Mouse (Mus musculus) lung, embryonic 14.5 days (tissue): ENCODE results near the gene Dapl1. TPM values are rescaled to one million over a fixed set of nuclear protein-coding genes. Genes with fewer than 3 reads are reported as not detected.

Source experiments
- ATAC-seq: fragments of 200-750 bp; cut with Nextera tagmentation; 2 replicates; pipeline ENCODE4 v1.8.0; 2017; ENCODE audit warnings: mild to moderate bottlenecking, moderate TSS enrichment, moderate library complexity; ENCODE audit not compliant: insufficient read depth
- DNase-seq: peaks from one replicate; pipeline ENCODE4 v3.0.0-alpha.2; 2015
- H3K27ac ChIP-seq: fragments of 300-500 bp; sonication (generic); 2 replicates; pipeline ENCODE4 v1.5.1; 2014; ENCODE audit warnings: low read depth, mild to moderate bottlenecking, moderate library complexity
- H3K27me3 ChIP-seq: fragments of 300-500 bp; sonication (generic); 2 replicates; pipeline ENCODE4 v1.6.1; 2014; ENCODE audit warnings: low read length, control low read depth; ENCODE audit not compliant: insufficient read depth
- H3K36me3 ChIP-seq: fragments of 300-500 bp; sonication (generic); 2 replicates; pipeline ENCODE4 v1.6.1; 2014; ENCODE audit warnings: control low read depth; ENCODE audit not compliant: insufficient read depth
- H3K4me1 ChIP-seq: fragments of 300-500 bp; sonication (generic); 2 replicates; pipeline ENCODE4 v1.6.1; 2014; ENCODE audit warnings: antibody characterized with exemption, control low read depth; ENCODE audit not compliant: insufficient read depth
- H3K4me2 ChIP-seq: fragments of 300-500 bp; sonication (generic); 2 replicates; pipeline ENCODE4 v1.6.1; 2014; ENCODE audit warnings: mild to moderate bottlenecking
- H3K4me3 ChIP-seq: fragments of 300-500 bp; sonication (generic); 2 replicates; pipeline ENCODE4 v1.5.1; 2014; ENCODE audit warnings: low read depth, low read length
- H3K9ac ChIP-seq: fragments of 300-500 bp; sonication (generic); 2 replicates; pipeline ENCODE4 v1.6.1; 2014
- H3K9me3 ChIP-seq: fragments of 300-500 bp; sonication (generic); 2 replicates; pipeline ENCODE4 v1.6.1; 2016; ENCODE audit warnings: low read depth, low read length, control low read depth
- CTCF ChIP-seq: IDR thresholded peaks from 2 replicates; pipeline ENCODE4 v1.5.1; 2016; ENCODE audit warnings: antibody characterized with exemption, low read depth
- WGBS: fragments of 180-500 bp; shearing (Covaris S2); extraction: QIAGEN DNeasy Blood & Tissue Kit; methylation state at CpG from one replicate; pipeline ENCODE4 v1.1.7; 2014; 5-methylcytosine and 5-hydroxymethylcytosine counted together
- polyA plus RNA-seq: library from polyadenylated mRNA; unstranded; fragments of >200 nt; fragmentation: Nextera tagmentation; extraction: Ambion mirVana; gene quantifications from 2 replicates; pipeline ENCODE4 v1.2.1, GENCODE M21; 2014

Gene Dapl1
- polyA plus RNA-seq, 1 experiment from 2014 or later = 2.0 TPM

DNA sequence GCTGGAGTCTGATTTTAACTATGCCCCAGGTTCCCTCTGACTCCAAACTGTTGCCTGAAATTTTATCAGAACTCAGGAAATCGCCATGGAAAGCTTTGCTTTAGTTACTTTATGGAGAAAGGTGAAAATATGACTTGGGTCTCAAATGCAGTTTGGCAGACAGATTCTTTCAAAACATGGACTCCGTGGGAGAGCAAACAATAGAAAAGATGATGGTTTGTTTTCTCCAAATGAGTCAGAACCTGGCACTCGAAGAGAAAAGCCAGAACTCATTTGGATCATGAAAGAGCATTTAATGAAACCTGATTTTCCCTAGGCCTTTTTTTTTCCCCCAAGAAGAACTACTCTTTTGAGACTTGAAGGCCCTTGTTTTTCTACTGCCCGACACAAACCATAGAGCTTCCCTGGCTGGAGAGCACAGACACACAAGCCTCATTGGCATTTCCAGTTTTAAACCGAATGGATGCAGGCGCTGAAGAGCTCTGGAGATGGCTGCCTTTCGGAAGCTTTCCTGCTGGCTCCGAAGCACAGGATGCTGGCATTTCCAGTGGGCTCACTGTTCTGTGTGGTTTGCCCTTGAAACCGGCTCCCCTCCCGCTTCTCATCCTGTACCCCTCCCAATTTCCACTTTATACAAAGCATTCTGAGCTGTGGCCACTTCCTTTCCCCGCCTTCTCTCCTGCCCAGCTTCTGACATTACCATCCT is 14.0 kb upstream of the Dapl1 start:
- H3K27me3 ChIP-seq = no peaks in the 10 kb centered on the region
- no peaks in the 10 kb centered on the region for H3K36me3 ChIP-seq
- 0 out of 2 replicates have a peak, but pooled peaks cover 2% of the 10 kb centered on the region for H3K4me1 ChIP-seq
- TF ChIP-seq CTCF = no peak
- no peak overlapping the region for H3K9ac ChIP-seq
- H3K27ac ChIP-seq = peak overlapping the region; percentile 78
- no peaks in the 10 kb centered on the region for H3K9me3 ChIP-seq
- WGBS = 53% methylated on average over 11 of the region's 11 CpGs
- no peak overlapping the region for H3K4me3 ChIP-seq
- DNase-seq (peak; percentile 58), ATAC-seq (peak; percentile 35; the same call in 1 of the 2 replicates)
- H3K4me2 ChIP-seq = peak overlapping the region; percentile 5; the same call in 1 of the 2 replicates

DNA sequence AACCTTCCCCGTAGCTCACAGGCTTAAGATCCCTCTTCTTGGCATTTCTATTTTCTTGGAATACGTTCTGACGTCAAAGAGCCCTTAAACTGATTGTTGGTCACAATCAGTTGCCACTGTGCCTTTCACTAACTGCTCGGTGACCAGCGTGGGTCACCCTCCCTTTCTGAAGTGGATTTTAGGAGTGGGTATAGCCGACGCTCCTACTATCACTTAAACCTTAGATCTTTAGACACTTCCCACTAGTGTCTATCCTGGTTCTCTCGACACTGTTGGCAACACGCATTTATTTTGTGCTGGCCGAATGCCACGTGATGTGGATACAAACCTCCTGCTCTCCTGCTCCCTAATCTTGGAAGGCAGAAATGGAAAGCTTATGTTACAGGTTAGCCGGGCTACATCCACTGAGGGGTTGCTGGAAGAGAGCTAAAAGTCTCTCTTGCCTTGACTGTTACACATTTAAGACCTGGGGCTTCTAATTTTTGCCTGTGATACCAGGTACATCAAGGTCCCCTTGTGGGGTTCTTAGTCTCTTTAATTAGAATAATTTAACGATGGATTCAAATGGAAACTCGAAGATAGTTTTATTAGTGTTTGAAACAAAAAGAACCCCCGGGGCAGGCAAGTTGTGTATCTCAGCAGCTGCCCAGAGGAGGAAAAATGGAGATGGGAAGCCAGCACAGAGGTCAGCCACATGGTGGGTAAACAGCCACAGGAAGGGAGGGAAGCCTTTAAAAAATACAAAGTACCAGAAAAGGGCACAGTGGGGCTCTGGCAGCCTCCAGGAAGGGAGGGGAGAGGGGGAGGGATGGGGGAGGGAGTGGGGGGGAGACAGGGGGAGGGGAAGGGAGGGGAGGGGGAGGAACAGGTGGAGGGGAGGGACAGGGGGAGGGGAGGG is 13.2 kb upstream of the Dapl1 start:
- Histone ChIP-seq H3K4me2 (no peak overlapping the region; the same call in 1 of the 2 replicates), H3K4me1 (0 out of 2 replicates have a peak, but pooled peaks cover 2% of the 10 kb centered on the region), H3K27me3 (no peaks in the 10 kb centered on the region), H3K4me3 (no peak overlapping the region), H3K9ac (no peak overlapping the region), H3K27ac (peak overlapping the region; percentile 78; the same call in 1 of the 2 replicates), H3K9me3 (no peaks in the 10 kb centered on the region), H3K36me3 (no peaks in the 10 kb centered on the region)
- DNase-seq (peak; percentile 34), ATAC-seq (0 out of 2 replicates have a peak, but pooled peaks have one; percentile 58)
- no peak for TF ChIP-seq CTCF
- 31% methylated on average over 15 of the region's 15 CpGs for WGBS

DNA sequence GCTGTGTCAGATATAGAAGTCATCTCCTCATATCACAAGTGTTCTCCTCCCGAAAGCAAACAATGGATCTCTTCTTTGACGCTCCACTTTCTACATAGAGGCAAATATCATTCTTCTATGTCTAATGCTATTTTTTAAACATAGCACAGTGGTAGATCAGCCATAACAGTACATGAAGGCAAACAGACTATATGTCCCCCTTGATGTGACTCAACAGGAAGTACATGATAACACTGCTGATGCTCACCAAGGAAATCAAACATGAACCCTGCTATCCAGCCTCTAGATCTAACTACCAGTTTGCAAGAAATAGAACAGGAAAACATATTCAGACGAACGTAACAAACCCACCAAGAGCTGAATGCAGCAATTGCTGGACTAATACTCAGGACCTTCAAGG is 10.1 kb upstream of the Dapl1 start:
- Histone ChIP-seq H3K9ac (no peak overlapping the region), H3K27me3 (no peaks in the 10 kb centered on the region), H3K4me3 (no peak overlapping the region), H3K4me2 (no peak overlapping the region), H3K27ac (no peak overlapping the region), H3K36me3 (no peaks in the 10 kb centered on the region), H3K4me1 (0 out of 2 replicates have a peak, but pooled peaks cover 2% of the 10 kb centered on the region), H3K9me3 (no peaks in the 10 kb centered on the region)
- DNase-seq (no peak), ATAC-seq (no peak)
- TF ChIP-seq CTCF = no peak
- 78% methylated on average over 4 of the region's 4 CpGs for WGBS

DNA sequence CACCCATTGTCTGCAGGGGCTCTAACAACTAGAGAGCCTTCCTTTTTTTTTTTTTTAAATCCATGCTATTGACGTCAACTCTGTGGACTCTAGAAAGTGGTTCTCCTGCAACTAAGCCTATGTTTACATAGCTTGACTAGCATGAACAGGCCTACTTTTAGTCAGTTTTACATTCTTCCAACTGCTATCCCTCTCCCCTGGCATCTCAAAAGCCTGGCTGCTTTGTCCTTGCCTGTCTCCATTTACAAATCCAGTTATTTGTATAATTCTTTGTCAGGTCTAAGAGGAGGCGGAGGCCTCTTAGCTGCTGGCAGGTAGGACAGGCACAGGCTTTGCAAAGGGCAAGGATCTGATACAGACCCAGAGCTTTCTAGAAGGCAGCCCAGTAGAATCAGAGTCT is 627 bp downstream of the Dapl1 start:
- DNase-seq (peak; percentile 17), ATAC-seq (peak; percentile 68)
- no peaks in the 10 kb centered on the region for H3K27me3 ChIP-seq
- H3K9ac ChIP-seq = no peak overlapping the region
- 48% methylated on average over 2 of the region's 2 CpGs for WGBS
- no peak overlapping the region for H3K4me3 ChIP-seq
- 0 out of 2 replicates have a peak, but pooled peaks cover 2% of the 10 kb centered on the region for H3K4me1 ChIP-seq
- H3K27ac ChIP-seq = peak overlapping the region; percentile 22; the same call in 1 of the 2 replicates
- no peak overlapping the region for H3K4me2 ChIP-seq
- no peaks in the 10 kb centered on the region for H3K36me3 ChIP-seq
- TF ChIP-seq CTCF = no peak
- H3K9me3 ChIP-seq = no peaks in the 10 kb centered on the region

DNA sequence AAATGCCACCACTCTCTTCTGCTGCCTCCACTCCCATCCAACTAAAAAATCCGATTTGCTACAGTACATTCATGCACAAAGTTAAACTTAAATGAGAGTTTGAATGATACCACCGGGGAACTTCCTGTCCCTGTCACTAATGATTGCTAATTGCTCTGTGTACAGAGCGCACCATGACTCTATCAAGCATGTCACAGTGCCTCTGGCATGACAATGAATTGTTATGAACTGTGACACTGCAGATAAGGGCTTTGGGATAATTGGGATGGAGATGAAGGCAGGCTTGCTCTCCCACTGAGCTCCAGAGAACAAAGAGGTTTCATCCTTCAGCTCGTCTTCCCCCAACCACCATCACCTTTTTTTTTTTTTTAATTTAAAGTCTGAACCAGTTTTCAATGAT is 1.2 kb downstream of the Dapl1 start:
- Histone ChIP-seq H3K4me3 (no peak overlapping the region), H3K27ac (peak overlapping the region; percentile 22; the same call in 1 of the 2 replicates), H3K4me2 (no peak overlapping the region), H3K9ac (no peak overlapping the region), H3K36me3 (no peaks in the 10 kb centered on the region), H3K27me3 (no peaks in the 10 kb centered on the region), H3K9me3 (no peaks in the 10 kb centered on the region), H3K4me1 (0 out of 2 replicates have a peak, but pooled peaks cover 2% of the 10 kb centered on the region)
- ATAC-seq (0 out of 2 replicates have a peak, but pooled peaks have one; percentile 22), DNase-seq (no peak)
- TF ChIP-seq CTCF = no peak
- WGBS = 35% methylated on average over 4 of the region's 4 CpGs

DNA sequence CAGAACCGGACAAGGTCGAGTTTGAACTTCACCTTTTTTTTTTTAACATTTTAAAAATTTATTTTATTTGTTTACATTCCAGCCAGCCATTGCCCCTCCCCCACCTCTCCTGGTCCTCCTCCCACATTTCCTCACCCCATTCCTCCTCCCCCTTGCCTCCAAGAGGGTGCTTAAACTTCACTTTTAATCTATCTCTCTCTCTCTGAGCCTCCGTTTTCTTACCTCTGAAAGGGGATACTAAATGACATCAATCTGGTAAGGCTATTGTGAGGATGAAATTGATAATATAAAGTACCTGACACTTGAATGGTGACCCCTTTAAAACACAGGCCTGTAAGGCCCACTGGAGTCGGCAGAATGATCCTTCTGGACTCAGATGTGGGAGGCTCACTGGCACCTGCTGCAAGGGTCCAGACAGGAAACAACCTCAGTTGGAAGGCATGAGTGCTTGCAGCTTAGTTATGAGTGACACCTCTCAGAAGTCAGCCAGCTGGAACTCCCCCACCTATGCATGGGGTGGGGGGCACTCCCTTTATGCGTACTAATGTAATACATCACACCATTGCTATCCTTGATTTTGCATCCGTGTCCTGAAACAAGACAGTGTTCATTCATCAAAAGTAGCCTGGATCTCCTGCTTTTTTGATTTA is 1.9 kb downstream of the Dapl1 start:
- Histone ChIP-seq H3K27me3 (no peaks in the 10 kb centered on the region), H3K36me3 (no peaks in the 10 kb centered on the region), H3K27ac (no peak overlapping the region), H3K4me3 (no peak overlapping the region), H3K4me1 (0 out of 2 replicates have a peak, but pooled peaks cover 2% of the 10 kb centered on the region), H3K9ac (no peak overlapping the region), H3K4me2 (no peak overlapping the region), H3K9me3 (no peaks in the 10 kb centered on the region)
- WGBS = 51% methylated on average over 6 of the region's 6 CpGs
- DNase-seq (peak; percentile 17), ATAC-seq (no peak)
- no peak for TF ChIP-seq CTCF
